Mouse (Mus musculus) urinary bladder, postnatal 0 days (tissue): ENCODE measurements around the gene Slc26a9. TPM values are rescaled to one million over a fixed set of nuclear protein-coding genes. Genes with fewer than 3 reads are reported as not detected.

ENCODE experiments used
- polyA plus RNA-seq: library from polyadenylated mRNA; unstranded; fragments of >200 nt; fragmentation: Nextera tagmentation; extraction: Ambion mirVana; gene quantifications from 2 replicates; pipeline ENCODE4 v1.2.1, GENCODE M21; 2015

Slc26a9 gene
- not detected in 2 replicates for polyA plus RNA-seq

DNA sequence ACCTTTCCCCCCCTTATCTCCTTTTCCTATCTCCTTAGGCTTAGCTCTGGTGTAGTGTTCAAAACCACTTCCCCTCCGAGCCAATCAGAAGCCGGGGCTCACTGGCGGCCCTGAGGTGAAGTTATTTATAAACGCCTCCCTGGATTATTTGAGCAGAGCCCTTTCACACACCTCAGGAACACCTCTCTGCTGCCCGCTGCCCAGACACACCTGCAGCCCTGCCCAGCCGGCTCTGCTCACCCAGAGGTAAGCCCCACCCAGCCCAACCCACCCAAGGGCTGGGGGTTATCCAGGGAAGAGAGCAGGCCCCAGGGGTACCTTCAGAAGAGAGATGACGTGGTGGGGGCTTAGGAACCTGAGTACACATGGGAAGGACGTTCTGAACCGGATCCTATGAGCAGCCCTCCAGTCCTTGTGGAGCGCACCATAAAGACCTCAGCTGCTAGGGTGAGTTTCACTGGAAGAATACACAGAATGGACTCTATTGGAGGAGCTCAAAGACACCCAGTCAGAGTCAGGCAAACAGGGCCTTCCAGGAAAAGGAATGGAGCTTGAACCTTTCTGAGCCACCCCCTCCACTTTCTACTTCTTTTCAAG lies at the start of gene Slc26a9:
TSS of gene Slc26a9 (plus strand) at position 155 of the 597 bp plus-strand sequence.

DNA sequence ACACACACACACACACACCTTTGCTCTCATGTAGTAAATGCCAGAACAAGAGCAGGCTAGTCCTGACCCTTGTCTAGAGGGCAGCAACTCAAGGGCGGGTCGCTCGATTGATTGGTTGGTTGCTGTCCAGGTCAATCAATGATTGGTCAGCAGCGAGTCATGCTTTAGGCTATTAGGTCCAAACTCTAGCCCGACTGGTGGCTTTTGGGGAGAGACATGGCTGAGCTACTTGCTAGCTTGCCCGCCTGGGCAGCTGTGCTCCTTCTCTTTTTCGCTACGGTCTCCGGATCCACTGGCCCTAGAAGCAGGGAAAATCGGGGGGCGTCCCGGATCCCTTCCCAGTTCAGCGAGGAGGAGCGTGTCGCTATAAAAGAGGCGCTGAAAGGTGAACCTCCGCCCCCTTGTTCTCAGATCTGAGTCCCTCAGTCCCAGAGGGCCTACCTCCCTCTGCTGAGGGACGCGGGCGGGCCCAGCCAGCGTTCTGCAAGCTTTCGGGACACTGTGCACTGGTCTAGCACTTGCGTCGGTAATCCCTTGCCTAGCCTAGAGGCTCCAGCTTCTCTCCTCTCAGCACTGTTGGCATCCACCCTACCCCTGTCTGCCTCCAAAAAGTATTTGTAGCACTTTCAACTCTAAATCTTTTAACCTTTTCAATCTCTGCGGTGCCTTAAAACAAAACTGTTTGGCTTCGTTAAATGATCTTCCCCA lies 53.5 kb downstream of the Slc26a9 start, which contains the start of gene Pm20d1:
TSS of gene Pm20d1 (plus strand) at position 180 of the 708 bp plus-strand sequence.

Other genes starting within 250 kb of the Slc26a9 start
- 8.3 and 11.2 TPM in 2 replicates for gene Srgap2, start 216.7 kb upstream of the Slc26a9 start, polyA plus RNA-seq
- 0.82 and 1.9 TPM in 2 replicates for gene Fam72a, start 216.1 kb upstream of the Slc26a9 start, polyA plus RNA-seq
- not detected in 2 replicates for gene Avpr1b, start 144.8 kb upstream of the Slc26a9 start, polyA plus RNA-seq
- 18.7 and 19.0 TPM in 2 replicates for gene Ctse, start 105.7 kb upstream of the Slc26a9 start, polyA plus RNA-seq
- 20.4 and 21.8 TPM in 2 replicates for gene Rab7b, start 55.3 kb upstream of the Slc26a9 start, polyA plus RNA-seq
- 1.8 TPM in 2 replicates for gene Pm20d1, start 53.4 kb downstream of the Slc26a9 start, polyA plus RNA-seq
- 9.5 and 11.0 TPM in 2 replicates for gene Slc41a1, start 83.5 kb downstream of the Slc26a9 start, polyA plus RNA-seq
- 22.8 and 23.2 TPM in 2 replicates for gene Rab29, start 123.2 kb downstream of the Slc26a9 start, polyA plus RNA-seq
- 23.2 and 33.0 TPM in 2 replicates for gene Nucks1, start 166.5 kb downstream of the Slc26a9 start, polyA plus RNA-seq
- gene Slc45a3, start 218.9 kb downstream of the Slc26a9 start, polyA plus RNA-seq, result 1.3 and 1.6 TPM in 2 replicates